Mouse (Mus musculus): ENCODE measurements around the gene Uchl1. TPM values are rescaled to one million over a fixed set of nuclear protein-coding genes. Genes with fewer than 3 reads are reported as not detected.

The Uchl1 gene
- polyA plus RNA-seq, 1 experiment from 2014 or later = 474 TPM

Other genes with a start within 250 kb of the Uchl1 start
- gene Apbb2, start 57.3 kb upstream of the Uchl1 start, polyA plus RNA-seq (2014; fragmentation: Nextera tagmentation; extraction: Ambion mirVana) = 33.1 and 34.0 TPM in 2 replicates
- gene Limch1, start 69.7 kb downstream of the Uchl1 start, polyA plus RNA-seq (2014; fragmentation: Nextera tagmentation; extraction: Ambion mirVana) = 50.0 and 50.5 TPM in 2 replicates